Mouse (Mus musculus) lung, adult 2 months (tissue): ENCODE measurements at regions not wholly inside any gene's neighbourhood (a gene's known extent, or its start where the extent isn't known, plus 50 kb on each side); places are given as distances from the start of the nearest gene placed in this dataset.

Experiments used
- CTCF ChIP-seq: fragments of 200-500 bp; IDR thresholded peaks from 2 replicates; pipeline ENCODE4 v1.5.1; 2011; ENCODE audit warnings: mild to moderate bottlenecking, low read length, control low read depth; ENCODE audit not compliant: insufficient read depth
- POLR2A ChIP-seq: fragments of 200-500 bp; IDR thresholded peaks from 2 replicates; pipeline ENCODE4 v1.6.1; 2011; ENCODE audit warnings: low read depth, mild to moderate bottlenecking, control low read depth, low read length, borderline replicate concordance; ENCODE audit errors: extremely low read depth

GRCm38 (mm10) chr2:172777774-172778173 lies 162.3 kb downstream of the Bmp7 start:
- TF ChIP-seq POLR2A (no peak), CTCF (0 out of 2 replicates have a peak, but pooled peaks have one; percentile 11)
